Mouse (Mus musculus): ENCODE results near the gene Piwil4.

Piwil4 gene

GRCm38 (mm10) chr9:14740151-14740924, at the start of gene Piwil4:
Gene Piwil4 (minus strand): TSS chr9:14740733.
- no peak for DNase-seq (ENCODE audit: low spot score)

- no peak for DNase-seq (ENCODE audit: low spot score)
Observed at GRCm38 (mm10) chr9:14787356-14787755, 46.8 kb upstream of the Piwil4 start.

GRCm38 (mm10) chr9:14784039-14785002, 43.8 kb upstream of the Piwil4 start, which contains the start of the genes Mre11a and Ankrd49:
Gene Mre11a (plus strand): TSS chr9:14784654.
Gene Ankrd49 (minus strand): TSS chr9:14784856.
- peak; percentile 89 for DNase-seq (ENCODE audit: low spot score)

- no peak for DNase-seq (ENCODE audit: low spot score)
Observed at GRCm38 (mm10) chr9:14778341-14778740, 37.8 kb upstream of the Piwil4 start.

GRCm38 (mm10) chr9:14773813-14774212, 33.3 kb upstream of the Piwil4 start:
- no peak for DNase-seq (ENCODE audit: low spot score)

- DNase-seq (ENCODE audit: low spot score), result no peak
Observed at GRCm38 (mm10) chr9:14772074-14772473, 31.5 kb upstream of the Piwil4 start.

- DNase-seq (ENCODE audit: low spot score), result no peak
Observed at GRCm38 (mm10) chr9:14770803-14771471, 30.4 kb upstream of the Piwil4 start, which contains the start of gene 1700012B09Rik. Gene 1700012B09Rik (minus strand): TSS chr9:14771030.

GRCm38 (mm10) chr9:14769811-14770210, 29.3 kb upstream of the Piwil4 start:
- no peak for DNase-seq (ENCODE audit: low spot score)

GRCm38 (mm10) chr9:14764765-14765164, 24.2 kb upstream of the Piwil4 start:
- peak; percentile 69 for DNase-seq (ENCODE audit: low spot score)

GRCm38 (mm10) chr9:14759261-14759660, 18.7 kb upstream of the Piwil4 start:
- no peak for DNase-seq (ENCODE audit: low spot score)

GRCm38 (mm10) chr9:14758590-14758989, 18.1 kb upstream of the Piwil4 start:
- DNase-seq (ENCODE audit: low spot score), result no peak

- DNase-seq (ENCODE audit: low spot score), result no peak
Observed at GRCm38 (mm10) chr9:14754469-14754868, 13.9 kb upstream of the Piwil4 start.

GRCm38 (mm10) chr9:14753947-14754346, 13.4 kb upstream of the Piwil4 start:
- DNase-seq (ENCODE audit: low spot score), result no peak

GRCm38 (mm10) chr9:14752001-14752522, 11.5 kb upstream of the Piwil4 start, which contains the start of gene Fut4:
Gene Fut4 (minus strand): TSS chr9:14752393.
- peak; percentile 67 for DNase-seq (ENCODE audit: low spot score)

GRCm38 (mm10) chr9:14751503-14752000, 11.0 kb upstream of the Piwil4 start:
- DNase-seq (ENCODE audit: low spot score), result peak; percentile 56

- no peak for DNase-seq (ENCODE audit: low spot score)
Observed at GRCm38 (mm10) chr9:14750901-14751502, 10.5 kb upstream of the Piwil4 start.

GRCm38 (mm10) chr9:14739498-14740150, 909 bp downstream of the Piwil4 start:
- no peak for DNase-seq (ENCODE audit: low spot score)

GRCm38 (mm10) chr9:14730941-14731541, 9.5 kb downstream of the Piwil4 start:
- DNase-seq (ENCODE audit: low spot score), result no peak

GRCm38 (mm10) chr9:14728365-14728764, 12.2 kb downstream of the Piwil4 start:
- DNase-seq (ENCODE audit: low spot score), result no peak

- DNase-seq (ENCODE audit: low spot score), result no peak
Observed at GRCm38 (mm10) chr9:14726629-14727028, 13.9 kb downstream of the Piwil4 start.

Measured in testis, postnatal 10 days (tissue).